Mouse (Mus musculus) embryo, embryonic 11 days (tissue): ENCODE measurements around the gene Plin5.
"Not testable (repeated sequence)": the region's sequence is repeated elsewhere in the genome, so short reads cannot be mapped to it uniquely, and the experiment has no call there.

ENCODE experiments used
- DNase-seq: peaks from one replicate; pipeline ENCODE4 v3.0.0-alpha.2; 2015

The Plin5 gene

DNA sequence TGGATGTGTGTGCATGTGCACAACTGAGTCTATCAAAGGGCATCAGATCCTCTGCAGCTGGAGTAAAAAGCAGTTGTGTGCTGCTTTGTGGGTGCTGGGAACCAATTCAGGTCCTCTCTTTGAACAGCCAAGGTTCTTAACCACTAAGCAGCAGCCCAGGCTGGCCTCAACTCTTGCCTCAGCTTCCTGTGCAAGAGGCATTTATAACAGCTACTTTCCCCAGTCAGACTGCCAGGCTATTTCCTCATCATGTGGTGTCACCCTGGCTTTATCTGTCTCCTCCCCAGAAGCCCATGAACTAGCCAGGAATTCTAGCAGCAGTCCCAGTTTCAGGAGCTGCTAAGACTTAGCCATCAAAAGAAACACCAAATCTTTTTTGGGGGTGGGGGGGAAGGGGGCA lies 50.9 kb downstream of the Plin5 start:
- no peak for DNase-seq

DNA sequence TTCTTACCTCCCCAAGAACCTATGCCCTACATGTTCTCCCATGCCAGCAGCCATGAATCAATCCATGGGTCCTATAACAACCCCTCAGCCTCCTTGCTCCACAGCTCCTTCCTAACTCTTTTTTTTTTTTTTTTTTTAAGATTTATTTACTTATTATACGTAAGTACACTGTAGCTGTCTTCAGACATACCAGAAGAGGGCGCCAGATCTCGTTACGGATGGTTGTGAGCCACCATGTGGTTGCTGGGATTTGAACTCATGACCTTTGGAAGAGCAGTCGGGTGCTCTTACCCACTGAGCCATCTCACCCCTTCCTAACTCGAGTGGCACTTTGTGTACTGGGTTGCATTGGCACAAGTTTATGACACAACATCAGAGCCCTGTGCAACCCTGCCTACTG lies 51.7 kb downstream of the Plin5 start:
- not testable (repeated sequence) for DNase-seq

DNA sequence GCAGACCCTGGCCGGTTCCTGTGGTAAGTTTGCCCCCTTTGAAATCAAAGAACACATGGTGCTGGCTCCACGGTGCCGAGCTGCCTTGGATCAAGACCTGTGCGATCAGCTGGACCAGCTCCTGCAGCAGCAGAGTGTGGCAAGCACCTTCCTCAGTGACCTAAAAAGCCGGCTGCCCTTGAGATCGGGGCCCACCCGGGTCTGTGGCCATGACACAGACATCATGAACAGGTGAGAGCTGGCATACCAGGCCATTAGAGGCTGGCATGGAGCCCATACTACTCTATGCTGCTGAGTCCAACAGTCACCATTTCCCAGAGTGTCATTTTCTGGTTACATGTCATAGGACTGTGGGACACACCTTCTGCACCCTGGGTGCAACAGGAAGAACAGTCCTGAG lies 55.3 kb downstream of the Plin5 start:
- DNase-seq = no peak
